7 mouse cellular contexts compared by ENCODE assay signal in the genomic region with DNA sequence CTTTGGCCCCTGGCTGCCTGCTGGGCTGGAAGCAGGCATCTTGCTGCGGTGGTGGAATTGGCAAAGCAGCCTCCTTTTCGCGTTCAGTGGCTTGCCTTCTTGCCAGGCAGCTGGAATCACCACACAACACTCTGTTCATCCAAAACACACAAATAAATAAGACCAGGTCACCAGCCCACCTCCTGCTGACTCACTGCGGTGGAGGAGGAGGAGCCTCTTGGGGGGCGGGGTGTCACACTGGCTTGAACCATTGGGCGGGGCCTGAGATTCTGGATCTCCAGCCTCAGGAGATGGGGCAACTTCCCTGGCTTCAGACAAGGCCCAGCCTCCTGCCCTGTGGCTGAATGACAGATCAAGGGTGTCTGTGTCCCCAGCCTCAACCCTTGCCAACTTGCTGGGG. TPM values are rescaled to one million over a fixed set of nuclear protein-coding genes. Genes with fewer than 3 reads are reported as not detected.
DNase-seq lines count a peak whose midpoint lies in the region; ATAC-seq and TF ChIP-seq lines count a peak whose summit lies in the region.

No protein-coding gene starts in this region.

- peak; percentile 21 for DNase-seq in thymus, postnatal 14 days
- no peak for DNase-seq in thymus, postnatal 0 days (ENCODE audit: low spot score)
- DNase-seq in brain, embryonic 14.5 days (ENCODE audit: low read depth): peak; percentile 53
- peak; percentile 68 to 78 for DNase-seq in kidney, postnatal 4 days
- DNase-seq in lung, postnatal 25 days (ENCODE audit: low spot score): peak; percentile 74
- DNase-seq in thymus, postnatal 4 days: peak; percentile 47

- no peak for TF ChIP-seq POLR2A in brain, embryonic 14.5 days (IDR thresholded peaks at IDR 0.05; ENCODE audit: borderline replicate concordance, extremely low read depth, insufficient read depth, insufficient read length, poor library complexity, severe bottlenecking)

- peak; percentile 97 for ATAC-seq in granulocyte monocyte progenitor cell, adult 5-6 weeks (replicated peaks; ENCODE audit: poor library complexity, severe bottlenecking)

- TF ChIP-seq CTCF in brain, embryonic 14.5 days (IDR thresholded peaks at IDR 0.05; ENCODE audit: borderline replicate concordance, extremely low read depth, insufficient read depth, insufficient read length): no peak

RNA-seq across cellular contexts. Expression of a gene that starts 34.5 kb away (rescaled TPM):
- 3.0 and 3.1 TPM in 2 replicates for polyA plus RNA-seq in thymus, postnatal 0 days (2015; fragmentation: Nextera tagmentation; extraction: Ambion mirVana)
- 28.5 and 36.5 TPM in 2 replicates for polyA plus RNA-seq in brain, embryonic 14.5 days (2012; rRNA removed)
- total RNA-seq in granulocyte monocyte progenitor cell, adult 5-6 weeks (2014; fragmentation: Nextera tagmentation): not detected in 2 replicates
- not detected in 2 replicates for total RNA-seq in granulocyte monocyte progenitor cell, adult 5-6 weeks (2017)
